Mouse (Mus musculus): ENCODE data around the gene 4930480E11Rik. TPM values are rescaled to one million over a fixed set of nuclear protein-coding genes. Genes with fewer than 3 reads are reported as not detected.
"Not testable (repeated sequence)": the region's sequence is repeated elsewhere in the genome, so short reads cannot be mapped to it uniquely, and the experiment has no call there.

4930480E11Rik gene
- total RNA-seq (2021), result not detected in 2 replicates
- long read RNA-seq, experiment 1, result 0 reads
- long read RNA-seq, experiment 2, result 0 reads

DNA sequence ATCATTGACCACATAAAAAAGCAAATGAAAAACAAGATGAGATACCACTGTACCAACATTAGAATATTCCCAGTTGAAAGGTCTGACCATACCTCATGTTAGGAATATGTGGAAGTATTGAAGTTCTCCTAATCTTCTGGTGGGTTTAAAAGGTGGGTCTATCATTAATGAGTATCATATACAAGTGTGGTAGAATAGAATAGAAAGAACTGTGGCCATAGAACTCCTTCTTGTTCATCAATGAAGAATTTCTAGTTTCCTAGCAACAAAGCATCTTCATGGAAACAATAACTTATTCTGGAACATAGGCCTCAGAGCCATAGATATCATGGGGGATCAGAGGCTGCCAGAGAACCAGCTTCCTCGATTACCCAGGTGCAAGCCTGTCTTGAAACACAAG, at the start of gene 4930480E11Rik:
Gene 4930480E11Rik (plus strand): TSS at position 301 of the 400 bp plus-strand sequence.
- no peak for DNase-seq

DNA sequence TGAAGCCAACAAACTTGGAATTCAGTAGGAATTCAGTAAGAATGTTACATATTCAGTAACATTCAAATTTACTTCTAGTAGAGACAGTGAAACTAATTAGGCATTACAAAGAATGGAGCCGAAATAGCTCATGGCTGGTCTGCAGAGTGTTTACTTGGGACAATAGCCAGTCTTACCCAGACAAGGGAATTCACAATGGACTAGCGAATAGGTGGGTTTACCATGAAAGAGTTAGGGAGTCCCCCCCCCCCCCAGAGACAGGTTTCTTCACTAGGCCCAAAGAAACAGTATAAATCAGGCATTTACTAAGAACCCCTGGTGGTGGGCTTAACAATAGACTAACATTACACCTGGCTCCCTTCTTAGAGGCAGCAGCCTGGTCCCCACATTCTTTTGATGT, 33.9 kb downstream of the 4930480E11Rik start:
- DNase-seq, result not testable (repeated sequence)

Other genes starting within 250 kb of the 4930480E11Rik start
- gene Gm5938, start 244.2 kb upstream of the 4930480E11Rik start, total RNA-seq (2021), result not detected in 2 replicates
- gene Obp1b, start 182.9 kb upstream of the 4930480E11Rik start, total RNA-seq (2021), result not detected in 2 replicates
- not detected in 2 replicates for gene Gm14743, start 123.7 kb upstream of the 4930480E11Rik start, total RNA-seq (2021)
- 4.6 and 6.3 TPM in 2 replicates for gene Prrg1, start 214.3 kb downstream of the 4930480E11Rik start, total RNA-seq (2021)